Mouse (Mus musculus) ovary, adult 18-20 months (tissue): ENCODE results near the gene Stab2.
A peak's percentile ranks its signal among the peaks of the same experiment; 100 is the strongest.

Experiments used
- DNase-seq: peaks from one replicate; pipeline ENCODE4 v3.0.0; 2022; ENCODE audit warnings: low spot score, mixed read lengths

Gene Stab2

GRCm38 (mm10) chr10:86890166-86890930, 117.5 kb downstream of the Stab2 start:
- no peak for DNase-seq

- no peak for DNase-seq
Observed at GRCm38 (mm10) chr10:86889440-86889839, 118.4 kb downstream of the Stab2 start.

- DNase-seq = no peak
Observed at GRCm38 (mm10) chr10:86886434-86886833, 121.4 kb downstream of the Stab2 start.

GRCm38 (mm10) chr10:86881448-86881847, 126.4 kb downstream of the Stab2 start:
- DNase-seq = no peak

DNA sequence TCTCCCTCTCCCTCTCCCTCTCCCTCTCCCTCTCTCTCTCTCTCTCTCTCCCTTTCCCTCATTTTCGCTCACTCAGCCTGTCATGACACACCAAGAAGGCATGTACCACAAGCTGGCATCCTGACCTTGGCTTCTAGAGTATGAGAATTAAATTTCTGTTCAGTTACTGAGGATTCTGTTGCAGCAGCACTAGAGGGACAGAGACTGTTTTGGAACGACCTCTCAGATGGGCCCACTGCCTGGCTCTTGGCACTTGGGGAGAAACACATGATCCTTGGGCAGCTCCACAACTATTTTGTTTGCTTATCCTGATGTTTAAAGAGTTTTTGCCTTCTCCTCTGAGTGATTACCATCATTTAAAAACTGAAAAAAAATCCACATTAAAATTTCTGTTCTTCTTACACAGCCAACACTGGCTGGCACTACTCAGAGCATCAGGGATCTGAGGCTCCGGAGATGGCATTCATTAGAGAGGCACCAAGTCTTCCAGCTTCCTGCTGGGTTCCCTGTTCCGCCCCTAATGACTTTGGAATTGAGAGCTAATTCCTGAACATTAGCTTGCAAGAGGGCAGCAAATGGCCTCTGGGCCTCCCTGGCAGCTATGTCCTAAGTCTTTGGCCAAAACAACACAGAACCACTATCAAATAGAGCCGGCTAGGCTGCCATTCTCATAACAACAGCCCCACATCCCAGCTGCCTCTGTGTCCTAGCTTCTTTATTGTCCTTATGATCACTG, 127.6 kb downstream of the Stab2 start:
- DNase-seq = peak; percentile 16

DNA sequence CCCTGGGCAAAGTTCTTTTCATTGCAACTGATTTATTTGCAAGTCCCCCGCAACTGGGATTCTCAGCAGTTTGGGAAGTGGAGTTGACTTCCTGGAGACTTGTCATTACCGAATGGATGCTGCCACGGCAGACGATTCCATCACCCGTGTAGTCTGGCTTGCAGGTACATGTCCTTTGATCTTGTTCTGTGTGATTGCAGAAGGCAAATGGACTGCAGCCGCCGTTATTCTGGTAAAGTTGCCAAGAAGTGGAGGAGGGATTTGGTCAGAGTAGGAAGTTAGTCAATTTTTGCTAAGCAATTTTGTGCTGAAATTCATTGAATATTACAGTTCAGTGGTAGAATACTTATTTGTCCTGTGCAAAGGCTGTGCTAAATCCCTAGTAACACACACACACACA, 129.1 kb downstream of the Stab2 start:
- no peak for DNase-seq

- DNase-seq = no peak
Observed at GRCm38 (mm10) chr10:86872591-86872990, 135.2 kb downstream of the Stab2 start.

DNA sequence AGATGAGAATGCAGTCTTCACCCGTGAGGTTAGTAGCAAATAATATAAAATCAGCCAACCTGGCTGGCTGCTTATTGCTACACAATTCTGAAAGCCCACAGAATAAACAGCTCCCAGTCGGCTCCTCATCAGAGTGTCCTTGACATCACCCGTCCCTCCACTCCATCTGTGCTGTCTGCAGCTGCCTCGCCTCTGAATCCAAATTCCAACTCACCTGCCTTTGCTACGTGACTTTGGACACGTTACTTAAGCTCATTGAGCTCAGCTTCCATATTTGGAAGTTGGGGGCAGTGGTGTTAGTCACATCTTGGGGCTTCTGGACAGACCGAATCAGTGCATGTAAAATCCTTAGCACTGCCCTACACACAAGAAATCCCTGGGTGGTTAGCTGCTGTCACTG, 135.7 kb downstream of the Stab2 start:
- DNase-seq = no peak

DNA sequence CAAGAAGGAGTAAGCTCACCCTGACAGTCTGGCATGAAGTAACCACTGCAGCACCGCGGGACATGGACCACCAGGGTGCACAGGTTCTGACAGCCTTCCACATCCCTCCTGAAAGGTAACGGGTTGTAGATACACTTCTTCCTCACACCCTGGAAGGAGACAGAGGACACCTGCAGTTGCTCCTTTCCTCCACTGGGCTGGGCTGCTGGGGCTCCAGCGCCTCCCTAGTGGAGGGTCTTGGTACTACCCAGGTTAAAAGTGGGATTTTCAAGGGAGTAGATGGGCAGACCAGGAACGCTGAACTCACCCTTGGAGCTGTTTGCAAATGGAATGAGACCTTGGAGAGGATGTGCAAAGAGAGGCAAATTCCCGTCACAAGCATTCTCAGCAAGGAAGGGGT, 144.4 kb downstream of the Stab2 start:
- DNase-seq = no peak

DNA sequence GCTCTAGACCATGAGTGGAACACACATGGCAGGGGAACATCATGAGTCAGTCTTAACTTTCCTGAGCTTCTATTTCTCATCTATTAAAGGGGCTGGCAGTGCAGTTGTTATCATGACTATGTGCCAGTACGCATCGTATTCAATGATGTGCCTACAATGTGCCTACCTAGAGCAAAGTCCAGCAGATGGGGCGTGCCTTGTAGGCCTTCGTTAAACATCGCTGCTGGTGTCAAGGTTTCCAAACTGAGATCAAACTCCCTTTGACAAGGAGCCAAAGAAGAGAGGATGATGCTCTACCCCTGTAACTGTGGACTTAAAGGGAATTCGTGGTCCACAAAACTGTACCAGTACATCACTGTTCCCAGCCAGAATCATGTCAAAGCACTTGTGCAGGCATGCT, 145.3 kb downstream of the Stab2 start:
- DNase-seq = no peak

- DNase-seq = no peak
Observed at GRCm38 (mm10) chr10:86860396-86860795, 147.4 kb downstream of the Stab2 start.

- no peak for DNase-seq
Observed at GRCm38 (mm10) chr10:86853433-86853832, 154.4 kb downstream of the Stab2 start.

- no peak for DNase-seq
Observed at GRCm38 (mm10) chr10:86852160-86852559, 155.7 kb downstream of the Stab2 start.

GRCm38 (mm10) chr10:86849508-86849907, 158.3 kb downstream of the Stab2 start:
- no peak for DNase-seq

DNA sequence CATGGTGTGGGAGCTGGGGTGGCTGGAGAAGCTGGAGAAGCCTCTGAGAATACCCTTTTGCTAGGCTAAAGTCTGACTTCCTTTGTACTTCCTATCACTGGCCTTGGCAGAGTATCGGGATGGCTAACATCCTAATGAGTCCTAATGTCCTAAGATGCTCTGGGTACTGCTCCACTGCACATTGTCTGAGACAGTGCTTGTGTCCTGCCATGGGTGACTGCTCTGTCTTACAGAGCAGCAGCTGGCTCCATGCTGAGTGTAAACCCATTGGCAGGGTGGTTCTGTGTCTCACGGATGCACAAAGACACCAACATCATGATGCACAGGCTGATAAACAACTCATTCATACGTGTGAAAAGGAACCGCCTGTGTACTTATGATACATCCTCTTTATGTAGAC, 158.7 kb downstream of the Stab2 start:
- DNase-seq = no peak

DNA sequence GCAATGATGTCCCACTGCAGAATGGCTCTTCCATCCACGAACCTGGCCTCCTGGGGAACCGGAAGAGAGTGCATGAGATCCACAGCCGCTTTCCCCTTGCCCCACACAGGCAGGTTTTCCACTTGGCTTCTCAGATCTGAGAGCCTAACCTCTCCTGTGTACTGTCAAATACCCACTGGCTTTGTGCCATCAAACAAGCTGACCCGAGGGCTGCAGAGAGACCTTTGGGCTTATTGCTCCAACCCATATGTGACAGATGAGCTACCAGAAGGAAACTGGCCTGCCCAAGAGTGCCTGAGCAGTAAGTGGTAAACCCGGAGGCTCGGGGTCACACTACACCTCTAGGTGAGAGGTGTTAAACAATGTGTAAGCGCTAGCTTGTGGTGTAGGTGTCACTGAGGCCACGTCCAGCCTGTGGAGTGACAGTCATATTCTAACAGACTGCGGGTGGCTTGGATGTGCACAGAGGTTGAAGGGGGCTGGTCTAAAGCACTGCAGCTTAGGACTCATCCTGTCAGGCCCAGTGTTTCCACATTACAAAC, 160.8 kb downstream of the Stab2 start:
- no peak for DNase-seq

GRCm38 (mm10) chr10:86842659-86843058, 165.2 kb downstream of the Stab2 start:
- DNase-seq = no peak

GRCm38 (mm10) chr10:86838827-86839226, 169.0 kb downstream of the Stab2 start:
- DNase-seq = no peak

- no peak for DNase-seq
Observed at GRCm38 (mm10) chr10:86836784-86837183, 171.0 kb downstream of the Stab2 start.

GRCm38 (mm10) chr10:86829515-86829914, 178.3 kb downstream of the Stab2 start:
- DNase-seq = no peak

DNA sequence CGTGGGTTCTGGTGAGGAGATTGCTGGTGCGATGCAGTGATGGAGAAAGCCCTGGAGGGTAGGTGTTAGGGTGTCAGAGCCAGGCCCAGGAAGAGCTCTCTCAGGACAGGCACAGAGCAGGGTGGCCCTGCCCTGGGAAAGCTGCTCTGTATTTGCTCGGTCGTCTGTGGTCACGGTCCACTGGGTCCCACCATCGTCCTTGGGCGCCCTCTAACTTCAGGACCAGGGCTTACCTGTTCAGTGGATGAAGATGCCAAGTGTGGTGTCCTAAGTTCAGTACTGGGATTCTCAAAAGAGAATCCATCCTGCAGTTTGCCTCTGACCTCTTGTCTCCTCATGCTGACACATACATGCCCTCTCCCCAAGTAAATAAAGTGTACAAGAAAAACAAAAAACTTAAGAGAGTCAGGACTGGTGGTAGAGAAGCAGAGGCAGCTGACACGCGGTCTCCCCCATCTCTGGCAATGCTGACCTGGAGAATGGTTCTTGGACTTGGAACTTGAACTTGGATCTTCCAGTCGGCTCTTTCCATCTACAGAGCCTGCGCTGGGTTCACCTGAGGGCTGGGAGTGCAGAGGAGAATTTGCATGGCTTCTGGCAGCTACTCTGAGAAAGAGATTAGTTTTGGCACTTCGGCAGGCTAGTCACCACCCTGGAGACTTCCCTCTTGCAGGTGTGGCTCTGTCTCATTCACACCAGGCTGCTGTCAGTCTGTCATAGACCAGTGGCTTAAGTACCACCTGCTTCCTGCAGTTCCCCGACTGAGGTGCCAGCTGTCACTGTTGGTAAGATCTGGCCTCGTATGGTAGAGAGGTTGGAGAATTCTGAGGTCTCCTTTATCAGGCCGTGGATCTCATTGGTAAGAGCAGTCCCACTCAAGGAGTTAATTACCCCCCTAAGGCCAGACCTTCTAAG, 179.3 kb downstream of the Stab2 start:
- no peak for DNase-seq

- no peak for DNase-seq
Observed at GRCm38 (mm10) chr10:86826929-86827328, 180.9 kb downstream of the Stab2 start.
